Mouse (Mus musculus): ENCODE measurements around the gene Gm11937. TPM values are rescaled to one million over a fixed set of nuclear protein-coding genes. Genes with fewer than 3 reads are reported as not detected.

Gm11937 gene
- not detected for polyA plus RNA-seq (2015; fragmentation: Illumina TruSeq; extraction: RNeasy Lipid Tissue Mini Kit (QIAGEN cat#74804); ENCODE audit: insufficient read depth, low replicate concordance)

GRCm38 (mm10) chr11:99610089-99610488 is at the start of gene Gm11937:
Gm11937 (minus strand) TSS chr11:99610189.

GRCm38 (mm10) chr11:99658467-99659010 is 48.5 kb upstream of the Gm11937 start, which contains the start of gene Gm11563:
Gm11563 (minus strand) TSS chr11:99658960.

GRCm38 (mm10) chr11:99650136-99650535 is 40.1 kb upstream of the Gm11937 start, which contains the start of gene Gm11555:
Gm11555 (minus strand) TSS chr11:99650236.

GRCm38 (mm10) chr11:99643635-99644139 is 33.7 kb upstream of the Gm11937 start, which contains the start of gene Krtap4-7:
Krtap4-7 (minus strand) TSS chr11:99644089.

GRCm38 (mm10) chr11:99634653-99635134 is 24.7 kb upstream of the Gm11937 start, which contains the start of gene Krtap4-2:
Krtap4-2 (minus strand) TSS chr11:99635084.

GRCm38 (mm10) chr11:99628138-99628537 is 18.1 kb upstream of the Gm11937 start, which contains the start of gene Krtap4-1:
Krtap4-1 (minus strand) TSS chr11:99628238.

GRCm38 (mm10) chr11:99620335-99620734 is 10.3 kb upstream of the Gm11937 start, which contains the start of gene Gm11562:
Gm11562 (minus strand) TSS chr11:99620435.

GRCm38 (mm10) chr11:99614796-99615363 is 4.9 kb upstream of the Gm11937 start, which contains the start of gene Krtap2-4:
Krtap2-4 (minus strand) TSS chr11:99614846.

GRCm38 (mm10) chr11:99603208-99603607 is 6.8 kb downstream of the Gm11937 start, which contains the start of gene Gm11938:
Gm11938 (minus strand) TSS chr11:99603308.

GRCm38 (mm10) chr11:99597742-99598141 is 12.2 kb downstream of the Gm11937 start, which contains the start of gene Krtap9-3:
Krtap9-3 (minus strand) TSS chr11:99598105.

GRCm38 (mm10) chr11:99590981-99591380 is 19.0 kb downstream of the Gm11937 start, which contains the start of gene Krtap1-3:
Krtap1-3 (minus strand) TSS chr11:99591339.

GRCm38 (mm10) chr11:99583245-99583704 is 26.7 kb downstream of the Gm11937 start, which contains the start of gene Krtap1-4:
Krtap1-4 (minus strand) TSS chr11:99583654.

GRCm38 (mm10) chr11:99580636-99581035 is 29.4 kb downstream of the Gm11937 start, which contains the start of gene Krtap1-5:
Krtap1-5 (minus strand) TSS chr11:99581016.

GRCm38 (mm10) chr11:99566530-99566929 is 43.5 kb downstream of the Gm11937 start, which contains the start of gene Krtap3-1:
Krtap3-1 (minus strand) TSS chr11:99566630.

Other genes starting within 250 kb of the Gm11937 start
- gene Krt28, start 235.3 kb downstream of the Gm11937 start, polyA plus RNA-seq (2015; fragmentation: Illumina TruSeq; extraction: RNeasy Lipid Tissue Mini Kit (QIAGEN cat#74804); ENCODE audit: insufficient read depth, low replicate concordance): not detected
- 6.0 TPM for gene Krt10, start 220.8 kb downstream of the Gm11937 start, polyA plus RNA-seq (2015; fragmentation: Illumina TruSeq; extraction: RNeasy Lipid Tissue Mini Kit (QIAGEN cat#74804); ENCODE audit: insufficient read depth, low replicate concordance)
- not detected for gene Krt12, start 187.9 kb downstream of the Gm11937 start, polyA plus RNA-seq (2015; fragmentation: Illumina TruSeq; extraction: RNeasy Lipid Tissue Mini Kit (QIAGEN cat#74804); ENCODE audit: insufficient read depth, low replicate concordance)
- gene Krt20, start 172.0 kb downstream of the Gm11937 start, polyA plus RNA-seq (2015; fragmentation: Illumina TruSeq; extraction: RNeasy Lipid Tissue Mini Kit (QIAGEN cat#74804); ENCODE audit: insufficient read depth, low replicate concordance): 1.9 TPM
- not detected for gene Krt23, start 117.1 kb downstream of the Gm11937 start, polyA plus RNA-seq (2015; fragmentation: Illumina TruSeq; extraction: RNeasy Lipid Tissue Mini Kit (QIAGEN cat#74804); ENCODE audit: insufficient read depth, low replicate concordance)
- not detected for gene Krt39, start 88.9 kb downstream of the Gm11937 start, polyA plus RNA-seq (2015; fragmentation: Illumina TruSeq; extraction: RNeasy Lipid Tissue Mini Kit (QIAGEN cat#74804); ENCODE audit: insufficient read depth, low replicate concordance)
- not detected for gene Krt40, start 67.0 kb downstream of the Gm11937 start, polyA plus RNA-seq (2015; fragmentation: Illumina TruSeq; extraction: RNeasy Lipid Tissue Mini Kit (QIAGEN cat#74804); ENCODE audit: insufficient read depth, low replicate concordance)
- not detected for gene Krtap3-3, start 59.3 kb downstream of the Gm11937 start, polyA plus RNA-seq (2015; fragmentation: Illumina TruSeq; extraction: RNeasy Lipid Tissue Mini Kit (QIAGEN cat#74804); ENCODE audit: insufficient read depth, low replicate concordance)
- not detected for gene Krtap3-2, start 53.3 kb downstream of the Gm11937 start, polyA plus RNA-seq (2015; fragmentation: Illumina TruSeq; extraction: RNeasy Lipid Tissue Mini Kit (QIAGEN cat#74804); ENCODE audit: insufficient read depth, low replicate concordance)
- not detected for gene Gm11939, start 50.7 kb downstream of the Gm11937 start, polyA plus RNA-seq (2015; fragmentation: Illumina TruSeq; extraction: RNeasy Lipid Tissue Mini Kit (QIAGEN cat#74804); ENCODE audit: insufficient read depth, low replicate concordance)
- not detected for gene Krtap3-1, start 43.6 kb downstream of the Gm11937 start, polyA plus RNA-seq (2015; fragmentation: Illumina TruSeq; extraction: RNeasy Lipid Tissue Mini Kit (QIAGEN cat#74804); ENCODE audit: insufficient read depth, low replicate concordance)
- gene Krtap1-5, start 29.2 kb downstream of the Gm11937 start, polyA plus RNA-seq (2015; fragmentation: Illumina TruSeq; extraction: RNeasy Lipid Tissue Mini Kit (QIAGEN cat#74804); ENCODE audit: insufficient read depth, low replicate concordance): not detected
- not detected for gene Krtap1-4, start 26.5 kb downstream of the Gm11937 start, polyA plus RNA-seq (2015; fragmentation: Illumina TruSeq; extraction: RNeasy Lipid Tissue Mini Kit (QIAGEN cat#74804); ENCODE audit: insufficient read depth, low replicate concordance)
- gene Krtap1-3, start 18.9 kb downstream of the Gm11937 start, polyA plus RNA-seq (2015; fragmentation: Illumina TruSeq; extraction: RNeasy Lipid Tissue Mini Kit (QIAGEN cat#74804); ENCODE audit: insufficient read depth, low replicate concordance): not detected
- not detected for gene Krtap9-3, start 12.1 kb downstream of the Gm11937 start, polyA plus RNA-seq (2015; fragmentation: Illumina TruSeq; extraction: RNeasy Lipid Tissue Mini Kit (QIAGEN cat#74804); ENCODE audit: insufficient read depth, low replicate concordance)
- gene Gm11938, start 6.9 kb downstream of the Gm11937 start, polyA plus RNA-seq (2015; fragmentation: Illumina TruSeq; extraction: RNeasy Lipid Tissue Mini Kit (QIAGEN cat#74804); ENCODE audit: insufficient read depth, low replicate concordance): not detected
- not detected for gene Krtap2-4, start 4.7 kb upstream of the Gm11937 start, polyA plus RNA-seq (2015; fragmentation: Illumina TruSeq; extraction: RNeasy Lipid Tissue Mini Kit (QIAGEN cat#74804); ENCODE audit: insufficient read depth, low replicate concordance)
- not detected for gene Gm11562, start 10.2 kb upstream of the Gm11937 start, polyA plus RNA-seq (2015; fragmentation: Illumina TruSeq; extraction: RNeasy Lipid Tissue Mini Kit (QIAGEN cat#74804); ENCODE audit: insufficient read depth, low replicate concordance)
- gene Krtap4-1, start 18.0 kb upstream of the Gm11937 start, polyA plus RNA-seq (2015; fragmentation: Illumina TruSeq; extraction: RNeasy Lipid Tissue Mini Kit (QIAGEN cat#74804); ENCODE audit: insufficient read depth, low replicate concordance): not detected
- gene Krtap4-2, start 24.9 kb upstream of the Gm11937 start, polyA plus RNA-seq (2015; fragmentation: Illumina TruSeq; extraction: RNeasy Lipid Tissue Mini Kit (QIAGEN cat#74804); ENCODE audit: insufficient read depth, low replicate concordance): not detected
- gene Krtap4-7, start 33.9 kb upstream of the Gm11937 start, polyA plus RNA-seq (2015; fragmentation: Illumina TruSeq; extraction: RNeasy Lipid Tissue Mini Kit (QIAGEN cat#74804); ENCODE audit: insufficient read depth, low replicate concordance): not detected
- gene Gm11555, start 40.0 kb upstream of the Gm11937 start, polyA plus RNA-seq (2015; fragmentation: Illumina TruSeq; extraction: RNeasy Lipid Tissue Mini Kit (QIAGEN cat#74804); ENCODE audit: insufficient read depth, low replicate concordance): not detected
- gene Gm11563, start 48.8 kb upstream of the Gm11937 start, polyA plus RNA-seq (2015; fragmentation: Illumina TruSeq; extraction: RNeasy Lipid Tissue Mini Kit (QIAGEN cat#74804); ENCODE audit: insufficient read depth, low replicate concordance): not detected
- gene Krtap4-6, start 55.8 kb upstream of the Gm11937 start, polyA plus RNA-seq (2015; fragmentation: Illumina TruSeq; extraction: RNeasy Lipid Tissue Mini Kit (QIAGEN cat#74804); ENCODE audit: insufficient read depth, low replicate concordance): not detected
- not detected for gene Gm14190, start 80.6 kb upstream of the Gm11937 start, polyA plus RNA-seq (2015; fragmentation: Illumina TruSeq; extraction: RNeasy Lipid Tissue Mini Kit (QIAGEN cat#74804); ENCODE audit: insufficient read depth, low replicate concordance)
- not detected for gene Gm14180, start 124.1 kb upstream of the Gm11937 start, polyA plus RNA-seq (2015; fragmentation: Illumina TruSeq; extraction: RNeasy Lipid Tissue Mini Kit (QIAGEN cat#74804); ENCODE audit: insufficient read depth, low replicate concordance)
- not detected for gene Gm11595, start 162.7 kb upstream of the Gm11937 start, polyA plus RNA-seq (2015; fragmentation: Illumina TruSeq; extraction: RNeasy Lipid Tissue Mini Kit (QIAGEN cat#74804); ENCODE audit: insufficient read depth, low replicate concordance)
- not detected for gene Krtap4-8, start 170.5 kb upstream of the Gm11937 start, polyA plus RNA-seq (2015; fragmentation: Illumina TruSeq; extraction: RNeasy Lipid Tissue Mini Kit (QIAGEN cat#74804); ENCODE audit: insufficient read depth, low replicate concordance)
- not detected for gene Krtap4-9, start 175.0 kb upstream of the Gm11937 start, polyA plus RNA-seq (2015; fragmentation: Illumina TruSeq; extraction: RNeasy Lipid Tissue Mini Kit (QIAGEN cat#74804); ENCODE audit: insufficient read depth, low replicate concordance)
- not detected for gene Gm11596, start 183.3 kb upstream of the Gm11937 start, polyA plus RNA-seq (2015; fragmentation: Illumina TruSeq; extraction: RNeasy Lipid Tissue Mini Kit (QIAGEN cat#74804); ENCODE audit: insufficient read depth, low replicate concordance)
- gene Gm11569, start 188.7 kb upstream of the Gm11937 start, polyA plus RNA-seq (2015; fragmentation: Illumina TruSeq; extraction: RNeasy Lipid Tissue Mini Kit (QIAGEN cat#74804); ENCODE audit: insufficient read depth, low replicate concordance): not detected
- gene Gm11554, start 194.3 kb upstream of the Gm11937 start, polyA plus RNA-seq (2015; fragmentation: Illumina TruSeq; extraction: RNeasy Lipid Tissue Mini Kit (QIAGEN cat#74804); ENCODE audit: insufficient read depth, low replicate concordance): not detected
- not detected for gene Krtap4-13, start 199.7 kb upstream of the Gm11937 start, polyA plus RNA-seq (2015; fragmentation: Illumina TruSeq; extraction: RNeasy Lipid Tissue Mini Kit (QIAGEN cat#74804); ENCODE audit: insufficient read depth, low replicate concordance)
- gene Gm11564, start 205.5 kb upstream of the Gm11937 start, polyA plus RNA-seq (2015; fragmentation: Illumina TruSeq; extraction: RNeasy Lipid Tissue Mini Kit (QIAGEN cat#74804); ENCODE audit: insufficient read depth, low replicate concordance): not detected
- not detected for gene 2300003K06Rik, start 227.9 kb upstream of the Gm11937 start, polyA plus RNA-seq (2015; fragmentation: Illumina TruSeq; extraction: RNeasy Lipid Tissue Mini Kit (QIAGEN cat#74804); ENCODE audit: insufficient read depth, low replicate concordance)
- not detected for gene Krtap4-16, start 241.4 kb upstream of the Gm11937 start, polyA plus RNA-seq (2015; fragmentation: Illumina TruSeq; extraction: RNeasy Lipid Tissue Mini Kit (QIAGEN cat#74804); ENCODE audit: insufficient read depth, low replicate concordance)
- not detected for gene Gm11568, start 247.7 kb upstream of the Gm11937 start, polyA plus RNA-seq (2015; fragmentation: Illumina TruSeq; extraction: RNeasy Lipid Tissue Mini Kit (QIAGEN cat#74804); ENCODE audit: insufficient read depth, low replicate concordance)